11 mouse cellular contexts compared by ENCODE assay signal in the genomic region with DNA sequence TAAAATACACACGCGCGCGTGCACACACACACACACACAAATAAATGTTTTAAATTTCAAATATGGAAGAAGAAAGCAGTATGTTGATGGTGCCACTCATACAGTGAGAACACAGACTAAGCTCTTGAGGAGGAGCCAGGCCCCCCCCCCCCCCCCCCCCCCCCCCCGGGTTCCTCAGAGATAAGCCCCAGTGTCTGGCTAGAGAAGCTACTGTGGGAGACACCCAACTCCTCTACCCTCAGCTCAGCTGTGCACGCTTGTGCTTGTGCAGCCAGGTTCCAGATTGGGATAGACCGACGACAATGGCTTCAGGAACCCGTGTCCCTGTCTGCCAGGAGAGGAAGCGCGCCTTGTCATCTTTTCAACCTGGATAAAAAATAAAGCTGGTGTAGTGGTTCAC. TPM values are rescaled to one million over a fixed set of nuclear protein-coding genes. Genes with fewer than 3 reads are reported as not detected.
DNase-seq lines count a peak whose midpoint lies in the region; ATAC-seq lines count a peak whose summit lies in the region.
"Had no signal": no experiment of that assay in that cellular context is flagged by ENCODE, and none has a peak within 500 bp of the region (broad histone marks: within the 10 kb centered on the region; RNA-seq: fewer than 3 reads in every experiment).

No protein-coding gene starts in this region.

- H3K36me3 ChIP-seq in heart, embryonic 12.5 days = peaks cover 41% of the 10 kb centered on the region

- no peak overlapping the region for H3K4me3 ChIP-seq in heart, embryonic 12.5 days

- H3K4me1 ChIP-seq in heart, embryonic 12.5 days (replicated peaks) = peaks cover 17% of the 10 kb centered on the region

- H3K27ac ChIP-seq in heart, embryonic 12.5 days (ENCODE audit: poor library complexity, severe bottlenecking) = no peak overlapping the region

- H3K9ac ChIP-seq in heart, embryonic 12.5 days = no peak overlapping the region

- no peak overlapping the region for H3K4me2 ChIP-seq in heart, embryonic 12.5 days

- peak; percentile 53; the same call in 1 of the 2 replicates for ATAC-seq in heart, embryonic 12.5 days (ENCODE audit: insufficient number of reproducible peaks, low FRiP score)
- peak; percentile 20; the same call in 1 of the 2 replicates for ATAC-seq in common myeloid progenitor, adult 5-6 weeks (replicated peaks; ENCODE audit: low read depth, poor library complexity, severe bottlenecking)
- peak; percentile 48 for ATAC-seq in megakaryocyte progenitor cell, adult 5-6 weeks (replicated peaks; ENCODE audit: poor library complexity)

- H3K27me3 ChIP-seq in heart, embryonic 12.5 days (replicated peaks) = no peaks in the 10 kb centered on the region

- WGBS in heart, embryonic 12.5 days = 71% methylated on average over 11 of the region's 11 CpGs

- H3K9me3 ChIP-seq in heart, embryonic 12.5 days (replicated peaks) = no peaks in the 10 kb centered on the region

- no peak for DNase-seq in heart, adult 8-10 months (ENCODE audit: low spot score)
- DNase-seq in ES-CJ7 (ENCODE audit: low read depth, low spot score) = peak; percentile 37
- DNase-seq in gastrocnemius, postnatal 10 days = no peak
- no peak for DNase-seq in urinary bladder, postnatal 14 days (ENCODE audit: low spot score)
- DNase-seq: kidney, postnatal 25 days; left cerebral cortex, postnatal 4 days; right cerebral cortex, postnatal 14 days; thymus, postnatal 36 days had no signal

RNA-seq across cellular contexts. Expression of a gene that starts 16.8 kb away (rescaled TPM):
- 0.28 TPM in 1 of 2 replicates, not detected in the other for polyA plus RNA-seq in heart, embryonic 12.5 days (2016; fragmentation: Nextera tagmentation; extraction: Ambion mirVana)
- total RNA-seq in heart, adult 8-10 months (2022) = under 1 TPM in 2 of 4 experiments, not detected in 2; 0.14 to 0.34 TPM
- total RNA-seq in common myeloid progenitor, adult 5-6 weeks (2017) = not detected in 2 replicates
- not detected in 2 replicates for total RNA-seq in megakaryocyte progenitor cell, adult 5-6 weeks (2015)
- total RNA-seq in megakaryocyte progenitor cell, adult 5-6 weeks (2017) = not detected in 2 replicates
- under 1 TPM; 0.23 to 0.33 TPM for total RNA-seq in gastrocnemius, postnatal 10 days (2021)

RNA-seq across cellular contexts. Expression of a gene that starts 32.4 kb away (rescaled TPM):
- 144 and 145 TPM in 2 replicates for polyA plus RNA-seq in heart, embryonic 12.5 days (2016; fragmentation: Nextera tagmentation; extraction: Ambion mirVana)
- 100 to 1,000 TPM; 170 to 181 (median 173) TPM for total RNA-seq in heart, adult 8-10 months (2022)
- total RNA-seq in common myeloid progenitor, adult 5-6 weeks (2017) = 62.9 and 99.9 TPM in 2 replicates
- total RNA-seq in megakaryocyte progenitor cell, adult 5-6 weeks (2015) = 139 and 152 TPM in 2 replicates
- 135 and 152 TPM in 2 replicates for total RNA-seq in megakaryocyte progenitor cell, adult 5-6 weeks (2017)
- 100 to 1,000 TPM; 133 to 145 TPM for total RNA-seq in gastrocnemius, postnatal 10 days (2021)

RNA-seq across cellular contexts. Expression of a gene that starts 45.9 kb away (rescaled TPM):
- 32.3 and 34.1 TPM in 2 replicates for polyA plus RNA-seq in heart, embryonic 12.5 days (2016; fragmentation: Nextera tagmentation; extraction: Ambion mirVana)
- 10 to 100 TPM; 73.8 to 84.5 (median 80.6) TPM for total RNA-seq in heart, adult 8-10 months (2022)
- 25.9 and 38.9 TPM in 2 replicates for total RNA-seq in common myeloid progenitor, adult 5-6 weeks (2017)
- 18.4 and 23.9 TPM in 2 replicates for total RNA-seq in megakaryocyte progenitor cell, adult 5-6 weeks (2015)
- total RNA-seq in megakaryocyte progenitor cell, adult 5-6 weeks (2017) = 17.7 and 34.6 TPM in 2 replicates
- total RNA-seq in gastrocnemius, postnatal 10 days (2021) = 10 to 100 TPM; 45.6 to 50.8 TPM
